Mouse (Mus musculus) liver, postnatal 0 days (tissue): ENCODE data around the gene Art3. TPM values are rescaled to one million over a fixed set of nuclear protein-coding genes. Genes with fewer than 3 reads are reported as not detected.

Experiments
- ATAC-seq: fragments of 200-750 bp; cut with Nextera tagmentation; 2 replicates; pipeline ENCODE4 v1.8.0; 2017; ENCODE audit warnings: mild to moderate bottlenecking, moderate library complexity
- DNase-seq: peaks from one replicate; pipeline ENCODE4 v3.0.0-alpha.2; 2016
- H3K27ac ChIP-seq: fragments of 300-500 bp; sonication (generic); 2 replicates; pipeline ENCODE4 v1.5.1; 2014; ENCODE audit warnings: antibody characterized with exemption, moderate library complexity, mild to moderate bottlenecking, low read depth
- H3K27me3 ChIP-seq: fragments of 300-500 bp; sonication (generic); 2 replicates; pipeline ENCODE4 v1.6.1; 2014; ENCODE audit warnings: low read length, control low read depth, mixed read lengths; ENCODE audit not compliant: insufficient read depth
- H3K36me3 ChIP-seq: fragments of 300-500 bp; sonication (generic); replicated peaks from 2 replicates; pipeline ENCODE4 v1.6.1; 2014; ENCODE audit warnings: mild to moderate bottlenecking, control low read depth, low read length, moderate library complexity, mixed read lengths; ENCODE audit not compliant: insufficient read depth
- H3K4me1 ChIP-seq: fragments of 300-500 bp; sonication (generic); 2 replicates; pipeline ENCODE4 v1.6.1; 2014; ENCODE audit warnings: antibody characterized with exemption, mild to moderate bottlenecking, control low read depth; ENCODE audit not compliant: insufficient read depth
- H3K4me2 ChIP-seq: fragments of 300-500 bp; sonication (generic); 2 replicates; pipeline ENCODE4 v1.6.1; 2014; ENCODE audit warnings: low read depth, mild to moderate bottlenecking, low read length, moderate library complexity, mixed read lengths
- H3K4me3 ChIP-seq: fragments of 300-500 bp; sonication (generic); 2 replicates; pipeline ENCODE4 v1.5.1; 2014; ENCODE audit warnings: low read depth, low read length
- H3K9ac ChIP-seq: fragments of 300-500 bp; sonication (generic); replicated peaks from 2 replicates; pipeline ENCODE4 v1.6.1; 2014; ENCODE audit warnings: mild to moderate bottlenecking, moderate library complexity
- H3K9me3 ChIP-seq: fragments of 300-500 bp; sonication (generic); 2 replicates; pipeline ENCODE4 v1.6.1; 2016; ENCODE audit warnings: mild to moderate bottlenecking, control low read depth, low read length, mixed read lengths
- CTCF ChIP-seq: sonication (generic); IDR thresholded peaks from 2 replicates; pipeline ENCODE4 v1.5.1; 2016; ENCODE audit warnings: antibody characterized with exemption, low read depth
- EP300 ChIP-seq: IDR thresholded peaks from 2 replicates; pipeline ENCODE4 v1.6.1; 2016; ENCODE audit warnings: antibody characterized with exemption, low read depth, mild to moderate bottlenecking
- WGBS: fragments of 180-500 bp; shearing (Covaris S2); extraction: QIAGEN DNeasy Blood & Tissue Kit; methylation state at CpG from one replicate; pipeline ENCODE4 v1.1.7; 2014; ENCODE audit not compliant: insufficient replicate concordance; 5-methylcytosine and 5-hydroxymethylcytosine counted together
- microRNA-seq: library from miRNA; unstranded; fragments of <30 nt; microRNA quantifications from one replicate; pipeline ENCODE4, GENCODE M21; 2016
- polyA plus RNA-seq: library from polyadenylated mRNA; unstranded; fragments of >200 nt; fragmentation: Nextera tagmentation; extraction: Ambion mirVana; gene quantifications from 2 replicates; pipeline ENCODE4 v1.2.1, GENCODE M21; 2015

Gene Art3
- polyA plus RNA-seq, 1 experiment from 2014 or later, result 2.3 TPM

- peak; percentile 47; the same call in 1 of the 2 replicates for ATAC-seq
- Histone ChIP-seq H3K4me1 (0 out of 2 replicates have a peak, but pooled peaks cover 2% of the 10 kb centered on the region), H3K27ac (no peak overlapping the region), H3K9me3 (no peaks in the 10 kb centered on the region), H3K27me3 (no peaks in the 10 kb centered on the region), H3K36me3 (peaks cover 19% of the 10 kb centered on the region), H3K9ac (no peak overlapping the region), H3K4me2 (no peak overlapping the region), H3K4me3 (no peak overlapping the region)
- peak; percentile 86 for TF ChIP-seq CTCF
- TF ChIP-seq EP300, result no peak
- DNase-seq, result peak; percentile 66
- 37% methylated on average over 5 of the region's 5 CpGs for WGBS
These were observed 129.7 kb downstream of the Art3 start for GRCm38 (mm10) chr5:92461321-92461720.

Small RNAs within 50 kb of the gene (microRNA-seq; reads per million reads assigned to microRNA genes)
- gene Mir6415, result not detected

Other genes with a start within 250 kb of the Art3 start
- 46.7 and 50.1 TPM in 2 replicates for gene G3bp2, start 248.1 kb upstream of the Art3 start, polyA plus RNA-seq
- gene Uso1, start 193.9 kb upstream of the Art3 start, polyA plus RNA-seq, result 22.0 and 22.2 TPM in 2 replicates
- gene U90926, start 116.4 kb upstream of the Art3 start, polyA plus RNA-seq, result not detected in 2 replicates
- gene Ppef2, start 75.5 kb upstream of the Art3 start, polyA plus RNA-seq, result 0.15 TPM in 1 of 2 replicates, not detected in the other
- gene Naaa, start 53.7 kb upstream of the Art3 start, polyA plus RNA-seq, result 6.1 and 7.5 TPM in 2 replicates
- 13.1 and 13.4 TPM in 2 replicates for gene Sdad1, start 21.3 kb upstream of the Art3 start, polyA plus RNA-seq
- gene Cxcl9, start 3.7 kb upstream of the Art3 start, polyA plus RNA-seq, result 0.20 and 0.35 TPM in 2 replicates
- 7.5 and 8.0 TPM in 2 replicates for gene Cxcl10, start 17.1 kb downstream of the Art3 start, polyA plus RNA-seq
- 14.4 and 15.2 TPM in 2 replicates for gene Nup54, start 103.4 kb downstream of the Art3 start, polyA plus RNA-seq
- 16.3 and 16.5 TPM in 2 replicates for gene Scarb2, start 175.0 kb downstream of the Art3 start, polyA plus RNA-seq
- 8.4 and 9.8 TPM in 2 replicates for gene Fam47e, start 223.2 kb downstream of the Art3 start, polyA plus RNA-seq